Mouse (Mus musculus): Measurements from ENCODE around the gene Map3k4.

- TF ChIP-seq CTCF (conservative IDR thresholded peaks at IDR 0.05; ENCODE audit: insufficient read depth, insufficient read length, low read depth, low read length) (peak; percentile 48; the same call in 1 of the 2 replicates), POLR2A (IDR thresholded peaks at IDR 0.05; ENCODE audit: low read depth, low read length) (no peak)
Observed at GRCm38 (mm10) chr17:12265969-12266925, 52.3 kb downstream of the Map3k4 start.
